In the genomic region with DNA sequence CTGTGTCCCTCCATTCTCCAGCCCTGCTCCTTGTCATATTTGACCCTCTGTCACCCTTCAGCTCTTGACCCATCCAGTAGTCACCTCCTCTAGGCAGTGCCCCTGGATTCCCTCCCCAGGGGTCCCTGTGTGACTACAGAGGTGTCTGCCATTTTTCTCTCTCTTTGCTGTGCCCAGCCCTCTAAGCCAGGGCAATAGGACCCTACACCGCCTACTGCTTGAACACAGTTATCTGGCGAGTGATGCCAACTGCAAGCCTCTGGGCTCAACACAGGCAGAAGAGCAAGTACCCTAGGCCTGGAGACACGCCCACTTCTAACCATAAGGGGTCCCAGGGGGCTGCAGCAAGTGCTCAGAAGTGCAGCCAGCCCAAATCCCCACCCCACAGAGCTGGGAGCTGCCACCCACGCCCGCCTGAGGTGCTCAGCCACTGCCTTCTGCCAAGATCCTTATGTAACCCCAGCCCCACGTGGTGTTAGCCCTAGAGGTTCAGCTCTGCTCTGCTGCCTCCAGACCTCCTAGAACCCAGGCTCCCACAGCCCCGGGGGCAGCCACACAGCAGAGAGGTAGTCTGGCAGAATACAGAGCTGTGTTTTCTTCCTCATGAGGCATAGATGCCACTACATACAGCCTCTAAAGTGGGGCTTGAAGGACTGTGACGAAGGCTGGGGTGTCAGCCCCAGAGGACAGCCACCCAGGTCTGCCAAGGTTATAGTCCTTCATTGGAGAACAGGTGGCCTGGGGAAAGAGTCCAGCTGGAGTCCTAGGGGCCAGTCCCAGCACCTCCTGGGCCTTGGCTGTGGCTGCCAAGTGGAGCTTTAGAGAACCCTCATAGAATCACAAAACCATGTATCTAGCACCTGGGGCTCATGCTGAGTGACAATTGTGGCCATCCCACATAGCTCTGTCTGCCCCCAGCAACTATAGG, we compare ENCODE assay signal across 10 mouse cellular contexts. TPM values are rescaled to one million over a fixed set of nuclear protein-coding genes. Genes with fewer than 3 reads are reported as not detected.
A peak's percentile ranks its signal among the peaks of the same experiment; 100 is the strongest.
DNase-seq lines count a peak whose midpoint lies in the region; ATAC-seq lines count a peak whose summit lies in the region.
"Had no signal": no experiment of that assay in that cellular context is flagged by ENCODE, and none has a peak within 500 bp of the region (broad histone marks: within the 10 kb centered on the region; RNA-seq: fewer than 3 reads in every experiment).

No protein-coding gene starts in this region.

- no peaks in the 10 kb centered on the region for H3K27me3 ChIP-seq in heart, embryonic 13.5 days (replicated peaks)
- no peaks in the 10 kb centered on the region for H3K27me3 ChIP-seq in midbrain, embryonic 15.5 days (replicated peaks)
- H3K27me3 ChIP-seq: midbrain, embryonic 12.5 days; stomach, embryonic 15.5 days had no signal

- H3K4me3 ChIP-seq in heart, embryonic 13.5 days: no peak overlapping the region
- no peak overlapping the region for H3K4me3 ChIP-seq in midbrain, embryonic 15.5 days
- H3K4me3 ChIP-seq: midbrain, embryonic 12.5 days; stomach, embryonic 15.5 days had no signal

- H3K9ac ChIP-seq in heart, embryonic 13.5 days: peak overlapping the region; percentile 56
- H3K9ac ChIP-seq in midbrain, embryonic 15.5 days: no peak overlapping the region
- H3K9ac ChIP-seq: midbrain, embryonic 12.5 days; stomach, embryonic 15.5 days had no signal

- no peaks in the 10 kb centered on the region for H3K36me3 ChIP-seq in heart, embryonic 13.5 days
- H3K36me3 ChIP-seq in midbrain, embryonic 15.5 days (replicated peaks): no peaks in the 10 kb centered on the region
- H3K36me3 ChIP-seq: midbrain, embryonic 12.5 days; stomach, embryonic 15.5 days had no signal

- no peak overlapping the region for H3K4me2 ChIP-seq in heart, embryonic 13.5 days
- no peak overlapping the region for H3K4me2 ChIP-seq in midbrain, embryonic 15.5 days
- H3K4me2 ChIP-seq: midbrain, embryonic 12.5 days; stomach, embryonic 15.5 days had no signal

- peak overlapping the region; percentile 62 for H3K27ac ChIP-seq in heart, embryonic 13.5 days (replicated peaks)
- H3K27ac ChIP-seq in midbrain, embryonic 15.5 days: no peak overlapping the region
- H3K27ac ChIP-seq: midbrain, embryonic 12.5 days; stomach, embryonic 15.5 days had no signal

- ATAC-seq in heart, embryonic 13.5 days (ENCODE audit: extremely low read depth, insufficient number of reproducible peaks, low FRiP score, low TSS enrichment): no peak
- ATAC-seq in midbrain, embryonic 15.5 days (replicated peaks): no peak

- H3K9me3 ChIP-seq in heart, embryonic 13.5 days: no peaks in the 10 kb centered on the region
- H3K9me3 ChIP-seq in midbrain, embryonic 15.5 days: no peaks in the 10 kb centered on the region
- H3K9me3 ChIP-seq: midbrain, embryonic 12.5 days; stomach, embryonic 15.5 days had no signal

- H3K4me1 ChIP-seq in heart, embryonic 13.5 days: peaks cover 78% of the 10 kb centered on the region
- 0 out of 2 replicates have a peak, but pooled peaks cover under 1% of the 10 kb centered on the region for H3K4me1 ChIP-seq in midbrain, embryonic 15.5 days
- H3K4me1 ChIP-seq: midbrain, embryonic 12.5 days had no signal

- DNase-seq in gastrocnemius, adult 18-20 months (ENCODE audit: low spot score): peak; percentile 60
- no peak for DNase-seq in gastrocnemius, postnatal 4 days (ENCODE audit: low spot score in 2 of 2)
- peak; percentile 33 for DNase-seq in thymus, postnatal 4 days
- no peak for DNase-seq in thymus, postnatal 0 days (ENCODE audit: low spot score)
- peak; percentile 48 for DNase-seq in lung, postnatal 25 days (ENCODE audit: low spot score)
- DNase-seq in urinary bladder, adult 2 months (ENCODE audit: low spot score): no peak

- 75% methylated on average over 8 of the region's 8 CpGs for WGBS in heart, embryonic 13.5 days
- 69% methylated on average over 8 of the region's 8 CpGs for whole genome bisulfite sequencing in midbrain, embryonic 15.5 days

RNA-seq across cellular contexts. Expression of gene Sardh, which starts 35.9 kb away (rescaled TPM):
- total RNA-seq in gastrocnemius, adult 18-20 months (2021): under 1 TPM; 0.82 to 0.85 TPM
- total RNA-seq in gastrocnemius, postnatal 4 days (2021): 1 to 10 TPM; 8.9 to 9.8 TPM
- 3.2 and 3.6 TPM in 2 replicates for polyA plus RNA-seq in thymus, postnatal 0 days (2015; fragmentation: Nextera tagmentation; extraction: Ambion mirVana)
- 17.3 and 18.2 TPM in 2 replicates for polyA plus RNA-seq in heart, embryonic 13.5 days (2015; fragmentation: Nextera tagmentation; extraction: Ambion mirVana)
- 4.6 and 6.5 TPM in 2 replicates for polyA plus RNA-seq in midbrain, embryonic 15.5 days (2015; fragmentation: Nextera tagmentation; extraction: Ambion mirVana)
- polyA plus RNA-seq in urinary bladder, adult 2 months (2012; rRNA removed): 8.1 and 10.6 TPM in 2 replicates

RNA-seq across cellular contexts. Expression of gene Dbh, which starts 47.2 kb away (rescaled TPM):
- total RNA-seq in gastrocnemius, adult 18-20 months (2021): not detected
- under 1 TPM; 0.20 to 0.36 TPM for total RNA-seq in gastrocnemius, postnatal 4 days (2021)
- polyA plus RNA-seq in thymus, postnatal 0 days (2015; fragmentation: Nextera tagmentation; extraction: Ambion mirVana): 0.08 and 0.15 TPM in 2 replicates
- 0.55 and 0.88 TPM in 2 replicates for polyA plus RNA-seq in heart, embryonic 13.5 days (2015; fragmentation: Nextera tagmentation; extraction: Ambion mirVana)
- 0.65 and 3.6 TPM in 2 replicates for polyA plus RNA-seq in midbrain, embryonic 15.5 days (2015; fragmentation: Nextera tagmentation; extraction: Ambion mirVana)
- polyA plus RNA-seq in urinary bladder, adult 2 months (2012; rRNA removed): 0.38 and 0.44 TPM in 2 replicates

Comparison
In these comparisons a context has a peak if more than half of its experiments do, and no peak if none do; other contexts are left out.
1. DNase-seq: peak in gastrocnemius, adult 18-20 months (single experiment), thymus, postnatal 4 days (single experiment) and lung, postnatal 25 days (single experiment); none in gastrocnemius, postnatal 4 days (0 of 2), thymus, postnatal 0 days (single experiment) and urinary bladder, adult 2 months (single experiment).